Mouse (Mus musculus): Measurements from ENCODE around the gene Eme2. TPM values are rescaled to one million over a fixed set of nuclear protein-coding genes. Genes with fewer than 3 reads are reported as not detected.
"Not testable (repeated sequence)": the region's sequence is repeated elsewhere in the genome, so short reads cannot be mapped to it uniquely, and the experiment has no call there.

Eme2 gene
- 70.6 and 72.3 TPM in 2 replicates for polyA plus RNA-seq (2012; rRNA removed)

DNA sequence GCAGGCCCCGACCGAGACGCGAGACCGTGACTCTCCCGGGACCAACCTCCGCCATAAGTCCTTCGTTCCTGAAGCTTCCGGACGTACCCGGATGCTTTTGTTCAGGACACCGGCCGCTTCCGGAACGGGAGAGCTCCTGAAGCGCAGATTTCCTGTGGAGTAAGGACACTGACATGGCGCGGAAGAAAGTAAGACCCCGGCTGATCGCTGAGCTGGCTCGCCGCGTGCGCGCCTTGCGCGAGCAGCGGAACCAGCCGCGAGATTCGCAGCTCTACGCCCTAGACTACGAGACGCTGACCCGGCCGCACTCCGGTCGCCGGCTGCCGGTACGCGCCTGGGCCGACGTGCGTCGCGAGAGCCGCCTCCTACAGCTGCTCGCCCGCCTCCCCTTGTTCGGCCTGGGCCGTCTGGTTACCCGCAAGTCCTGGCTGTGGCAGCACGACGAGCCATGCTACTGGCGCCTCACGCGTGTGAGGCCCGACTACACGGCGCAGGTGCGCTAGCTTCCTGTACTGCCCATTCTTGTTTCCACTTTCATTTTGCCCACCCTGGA, at the start of gene Eme2, which contains the start of gene Mrps34:
Gene Eme2, minus strand, starts transcription at position 93 of the 553 bp plus-strand sequence.
Gene Mrps34, plus strand, starts transcription at position 122 of the 553 bp plus-strand sequence.
- no peak for DNase-seq (ENCODE audit: low read depth)

DNA sequence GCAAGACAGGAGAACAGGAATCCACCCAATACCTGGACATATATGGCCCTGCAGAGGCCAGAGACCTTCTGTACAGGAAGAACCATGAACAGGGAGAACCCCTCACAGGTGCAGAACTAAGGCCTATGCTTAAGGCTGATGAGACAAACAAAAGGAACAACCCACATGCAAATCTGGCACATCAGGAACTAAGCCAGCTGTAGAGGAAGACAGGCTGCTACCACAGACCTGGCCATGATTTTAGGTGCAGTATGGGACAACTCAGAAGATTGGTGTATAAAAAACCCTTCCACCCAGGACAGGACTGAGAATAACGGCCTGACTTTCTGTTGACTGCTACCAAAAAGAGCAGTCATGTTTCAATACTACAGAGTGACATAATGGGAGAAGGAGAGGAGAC, 48.7 kb upstream of the Eme2 start:
- not testable (repeated sequence) for DNase-seq (ENCODE audit: low read depth)

DNA sequence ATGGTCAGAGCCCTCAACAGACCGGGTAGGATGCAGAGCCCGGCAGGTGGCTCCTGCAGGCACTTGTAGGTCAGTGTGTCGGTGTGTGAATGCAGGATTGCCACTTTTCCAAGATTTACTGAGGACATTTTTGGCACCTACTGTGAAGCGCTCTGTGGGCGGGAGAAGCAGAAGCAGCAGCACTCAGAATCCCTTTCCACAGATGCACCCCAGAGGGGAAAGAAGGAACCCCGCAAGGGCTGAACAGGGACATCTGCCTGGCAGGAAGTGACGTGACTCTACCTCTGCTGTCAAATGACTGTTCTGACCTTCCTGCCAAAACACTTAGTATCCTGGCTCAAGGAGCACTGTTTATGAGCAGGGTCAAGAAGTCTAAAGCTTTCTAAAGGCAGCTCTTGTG, 48.1 kb upstream of the Eme2 start:
- DNase-seq (ENCODE audit: low read depth): no peak

DNA sequence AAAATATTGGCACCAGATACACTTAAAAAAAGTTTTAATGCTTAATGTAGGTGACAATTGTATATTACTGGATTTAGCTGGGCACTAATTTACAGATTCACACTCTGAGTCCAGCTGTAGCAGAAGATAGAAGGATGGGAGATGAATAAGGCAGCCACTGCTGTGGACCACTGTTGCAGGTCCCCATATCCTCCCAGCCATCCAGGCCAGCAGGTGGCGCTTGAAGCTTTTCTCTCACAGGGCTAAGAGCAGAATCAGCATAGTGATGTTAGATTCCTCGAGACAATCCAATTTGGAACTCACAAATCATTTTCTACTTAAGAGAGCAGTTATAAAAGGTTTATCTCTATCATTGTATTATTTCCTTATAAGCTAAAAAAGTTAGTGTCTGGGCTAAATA, 47.6 kb upstream of the Eme2 start:
- DNase-seq (ENCODE audit: low read depth): not testable (repeated sequence)

DNA sequence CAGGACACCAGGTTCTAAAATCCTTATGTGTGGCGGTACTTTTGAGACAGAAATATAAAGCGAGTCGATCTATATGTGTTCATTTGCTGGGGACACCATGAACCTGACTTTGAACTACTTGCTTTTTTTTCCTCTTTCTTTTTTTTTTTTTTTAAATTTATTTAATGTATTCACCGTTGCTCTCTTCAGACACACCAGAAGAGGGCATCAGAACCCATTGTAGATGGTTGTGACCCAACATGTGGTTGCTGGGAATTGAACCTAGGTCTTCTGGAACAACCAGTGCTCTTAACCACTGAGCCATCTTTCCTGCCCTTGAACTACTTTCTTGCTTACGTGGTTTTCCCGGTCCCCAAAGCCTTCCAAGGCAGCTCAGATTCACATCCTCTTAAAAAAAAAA, 42.4 kb upstream of the Eme2 start:
- DNase-seq (ENCODE audit: low read depth): no peak

DNA sequence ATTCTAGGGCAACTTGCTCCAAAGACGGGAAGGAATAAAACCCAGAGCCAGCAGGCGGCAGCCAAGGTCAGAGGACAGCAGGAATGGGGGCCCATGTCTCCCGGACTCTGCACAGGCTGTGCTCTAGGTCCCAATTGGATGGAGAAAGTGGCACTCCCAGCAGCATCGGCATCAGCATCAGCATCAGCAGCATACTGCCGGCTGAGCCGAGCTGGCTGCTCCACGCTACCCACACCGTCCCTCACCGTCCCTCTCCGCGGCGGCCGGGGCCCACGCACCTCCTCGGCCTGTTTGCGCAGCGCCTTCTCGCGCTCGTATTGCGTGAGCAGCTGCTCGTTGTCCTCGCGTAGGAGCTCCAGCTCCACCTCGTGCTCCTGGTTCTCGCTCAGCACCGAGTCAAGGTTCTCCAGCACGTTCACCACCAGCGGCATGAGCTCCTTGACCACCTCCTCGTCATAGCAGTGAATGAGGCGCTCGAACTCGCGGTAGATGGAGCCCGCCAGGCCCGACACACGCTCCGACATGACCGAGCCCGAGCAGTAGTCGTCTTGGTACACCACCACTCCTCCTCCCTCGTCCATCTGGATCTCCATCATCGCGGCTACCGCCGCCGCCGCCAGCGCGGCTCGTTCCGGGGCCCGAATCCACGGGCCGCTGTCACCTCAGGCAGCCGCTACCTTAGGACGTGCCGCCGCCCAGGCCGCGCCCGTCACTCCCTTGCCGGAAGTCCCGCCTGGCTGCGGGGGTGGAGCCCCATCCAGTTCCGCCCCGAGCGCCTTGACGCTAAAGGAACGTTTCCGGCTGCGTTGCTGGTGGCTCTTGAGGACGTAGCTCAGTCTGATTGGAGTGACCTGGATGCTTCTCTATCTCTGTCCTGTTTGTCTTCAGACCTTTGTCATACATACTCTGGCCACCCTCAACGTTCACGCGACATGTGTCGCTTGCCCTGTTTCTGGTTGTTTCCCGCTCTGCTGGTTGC, 41.7 kb upstream of the Eme2 start, which contains the start of gene Mapk8ip3:
Gene Mapk8ip3, minus strand, starts transcription at position 719 of the 979 bp plus-strand sequence.
- no peak for DNase-seq (ENCODE audit: low read depth)

DNA sequence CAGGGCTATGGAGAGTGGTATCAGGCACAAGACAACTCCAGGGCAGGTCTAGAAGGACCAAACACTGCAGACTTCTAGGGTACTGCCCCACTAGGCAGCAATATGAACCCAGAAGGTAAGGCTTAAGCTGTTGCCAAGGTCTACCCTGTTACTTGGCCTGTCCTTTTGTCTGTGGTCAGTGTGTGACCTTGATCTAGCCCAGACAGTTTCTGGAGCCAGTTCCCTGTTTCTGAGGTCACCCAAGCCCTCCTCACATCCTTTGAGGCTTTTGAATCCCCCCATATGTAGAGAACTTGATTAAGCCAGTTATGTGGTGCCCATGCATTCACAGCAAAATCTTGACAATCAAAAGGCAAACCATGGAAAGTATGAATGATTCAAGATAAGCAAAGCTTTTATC, 40.8 kb upstream of the Eme2 start:
- DNase-seq (ENCODE audit: low read depth): no peak

DNA sequence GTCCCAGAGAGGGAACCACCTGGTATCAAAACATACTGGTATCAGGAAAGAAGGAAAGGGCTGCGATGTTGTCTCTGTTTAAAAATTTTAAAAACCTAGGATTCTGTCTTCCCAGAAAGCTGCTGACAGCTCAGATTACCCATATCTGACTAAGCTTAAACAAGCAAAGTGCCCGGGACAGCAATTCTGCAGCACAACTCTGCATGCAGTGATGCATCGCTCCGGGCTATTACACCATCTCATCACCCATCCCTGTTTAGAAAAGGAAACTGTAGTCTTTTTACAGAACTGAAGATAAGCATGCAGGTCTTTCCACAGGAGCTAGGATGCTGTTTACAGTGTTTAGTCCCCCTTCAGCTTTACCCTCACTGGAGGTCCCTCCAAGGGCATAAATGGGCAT, 40.0 kb upstream of the Eme2 start:
- no peak for DNase-seq (ENCODE audit: low read depth)

DNA sequence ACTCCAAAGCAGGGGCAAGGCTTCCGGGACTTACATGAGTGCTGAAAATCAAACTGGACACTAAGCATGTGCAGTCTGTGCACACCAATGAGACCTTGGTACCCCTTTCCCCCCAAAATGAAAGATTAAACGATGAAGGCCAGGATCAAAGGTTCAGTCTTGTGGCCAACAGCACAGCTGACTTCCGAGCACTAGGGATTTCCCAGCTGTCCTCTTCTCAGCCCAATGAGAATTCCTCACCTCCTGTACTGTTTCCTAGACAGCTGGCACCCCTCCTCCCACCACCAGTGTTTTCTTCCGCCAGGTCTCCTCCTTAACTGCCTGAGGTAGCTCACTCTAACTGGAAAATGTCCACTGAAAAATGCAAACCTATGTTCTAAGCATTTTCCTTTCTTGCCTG, 38.3 kb upstream of the Eme2 start:
- no peak for DNase-seq (ENCODE audit: low read depth)

DNA sequence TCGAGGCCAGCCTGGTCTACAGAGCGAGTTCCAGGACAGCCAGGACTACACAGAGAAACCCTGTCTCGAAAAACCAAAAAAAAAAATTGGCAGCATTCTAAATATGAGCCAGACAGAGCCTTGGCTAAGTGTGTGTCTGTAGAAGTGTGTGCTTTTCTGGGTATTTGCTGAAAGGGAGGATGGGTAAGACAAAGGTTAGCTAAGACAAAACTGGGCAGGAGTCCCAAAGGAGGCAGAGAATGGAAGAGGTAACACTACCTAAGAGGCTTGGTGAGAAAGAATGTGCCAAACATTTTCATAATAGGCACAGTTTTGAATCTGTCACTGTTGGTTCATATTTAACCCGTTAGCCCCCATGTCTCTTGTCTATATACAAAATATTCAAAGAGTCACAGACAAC, 37.5 kb upstream of the Eme2 start:
- DNase-seq (ENCODE audit: low read depth): no peak

DNA sequence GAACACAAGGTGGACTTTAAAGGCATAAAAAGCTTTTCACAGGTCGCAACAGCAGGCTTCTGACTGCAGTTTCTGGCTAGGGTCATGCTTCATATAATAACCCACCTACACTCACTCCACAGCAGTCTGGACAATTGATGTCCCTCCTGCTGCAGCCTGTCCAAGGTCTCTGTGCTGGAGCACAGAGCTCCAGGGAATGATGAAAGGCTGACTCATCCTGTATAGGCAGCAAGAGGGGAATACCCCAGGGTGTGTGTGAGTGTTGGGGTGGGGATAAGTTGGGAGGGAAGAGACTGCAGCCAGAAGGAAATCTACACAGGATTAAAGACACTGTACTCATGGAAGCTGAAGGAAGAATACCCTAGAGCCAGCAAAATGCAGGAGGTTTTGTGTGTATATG, 34.6 kb upstream of the Eme2 start:
- DNase-seq (ENCODE audit: low read depth): no peak

DNA sequence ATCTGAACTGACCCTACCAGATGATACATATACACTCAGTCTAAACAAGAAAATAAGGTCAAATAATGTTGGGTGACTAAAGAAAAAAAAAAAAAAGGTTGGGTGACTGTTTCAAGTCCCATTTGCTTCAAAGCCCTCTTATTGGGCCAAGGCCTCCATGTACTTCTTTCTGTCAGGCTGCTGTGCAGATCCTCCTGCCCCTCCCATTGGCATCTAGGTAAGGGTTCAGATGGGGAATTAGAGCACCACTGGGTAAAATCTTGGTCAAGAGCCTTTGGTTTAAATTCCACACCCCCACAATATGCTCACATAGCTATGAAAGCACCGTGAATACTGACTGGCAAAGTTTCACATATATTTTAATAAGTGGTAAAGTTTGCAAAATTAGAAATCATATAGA, 28.4 kb upstream of the Eme2 start:
- DNase-seq (ENCODE audit: low read depth): no peak

DNA sequence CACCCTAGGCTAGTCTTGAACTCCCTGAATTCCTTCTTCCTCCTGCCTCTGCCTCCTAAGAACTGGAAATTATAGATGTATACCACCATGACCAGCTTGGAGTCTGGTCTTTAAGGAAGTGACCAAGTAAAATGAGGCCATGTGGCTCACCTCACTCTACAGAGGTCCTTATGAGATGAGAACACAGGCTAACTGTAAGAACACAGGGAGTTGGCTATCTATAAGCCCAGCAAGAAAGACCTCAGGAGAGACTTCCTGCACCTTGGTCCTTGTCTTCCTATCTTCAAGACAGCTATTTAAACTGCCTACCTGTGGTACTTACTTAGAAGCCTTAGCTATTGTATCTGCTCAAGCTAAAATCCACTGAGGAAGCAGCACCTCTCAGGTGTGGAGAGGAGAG, 19.1 kb upstream of the Eme2 start:
- no peak for DNase-seq (ENCODE audit: low read depth)

DNA sequence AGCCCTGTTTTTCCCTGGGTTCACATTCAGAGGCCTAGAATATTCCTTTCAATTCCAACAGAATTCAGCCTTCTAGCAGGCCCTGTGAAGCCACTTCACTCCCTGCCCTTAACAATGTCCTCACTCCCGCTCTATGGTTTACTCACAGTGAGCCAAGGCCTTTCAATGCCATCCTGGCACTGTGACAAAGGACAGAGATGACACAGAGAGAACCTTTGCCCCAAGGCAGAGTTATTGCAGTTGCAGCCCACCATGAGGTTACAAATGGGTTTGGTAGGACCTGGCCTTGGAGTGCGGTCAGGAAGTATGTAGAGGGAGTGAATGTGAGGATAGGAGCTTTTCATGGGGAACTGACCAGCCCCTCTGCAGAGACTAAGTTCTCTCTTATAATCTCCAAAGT, 12.7 kb upstream of the Eme2 start:
- DNase-seq (ENCODE audit: low read depth): no peak

DNA sequence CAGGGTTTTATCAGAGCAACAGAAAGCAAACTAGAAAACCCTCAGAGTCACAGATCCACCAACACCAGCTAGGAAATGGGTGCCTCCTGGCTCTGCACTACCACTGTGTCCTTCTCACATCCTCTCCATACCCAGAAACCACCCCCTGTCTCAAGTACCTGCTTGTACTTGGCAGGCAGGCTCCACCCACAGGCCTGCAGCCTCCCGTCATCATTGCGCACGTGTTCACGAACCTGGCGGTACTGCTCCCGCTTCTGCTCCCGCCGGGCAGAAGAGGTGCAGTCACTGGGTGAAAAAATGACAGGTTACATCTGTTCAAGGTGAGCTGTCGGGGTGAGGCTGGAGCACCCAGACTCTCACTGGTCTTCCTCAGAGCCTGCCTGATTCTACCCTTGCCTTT, 8.9 kb upstream of the Eme2 start:
- DNase-seq (ENCODE audit: low read depth): no peak

DNA sequence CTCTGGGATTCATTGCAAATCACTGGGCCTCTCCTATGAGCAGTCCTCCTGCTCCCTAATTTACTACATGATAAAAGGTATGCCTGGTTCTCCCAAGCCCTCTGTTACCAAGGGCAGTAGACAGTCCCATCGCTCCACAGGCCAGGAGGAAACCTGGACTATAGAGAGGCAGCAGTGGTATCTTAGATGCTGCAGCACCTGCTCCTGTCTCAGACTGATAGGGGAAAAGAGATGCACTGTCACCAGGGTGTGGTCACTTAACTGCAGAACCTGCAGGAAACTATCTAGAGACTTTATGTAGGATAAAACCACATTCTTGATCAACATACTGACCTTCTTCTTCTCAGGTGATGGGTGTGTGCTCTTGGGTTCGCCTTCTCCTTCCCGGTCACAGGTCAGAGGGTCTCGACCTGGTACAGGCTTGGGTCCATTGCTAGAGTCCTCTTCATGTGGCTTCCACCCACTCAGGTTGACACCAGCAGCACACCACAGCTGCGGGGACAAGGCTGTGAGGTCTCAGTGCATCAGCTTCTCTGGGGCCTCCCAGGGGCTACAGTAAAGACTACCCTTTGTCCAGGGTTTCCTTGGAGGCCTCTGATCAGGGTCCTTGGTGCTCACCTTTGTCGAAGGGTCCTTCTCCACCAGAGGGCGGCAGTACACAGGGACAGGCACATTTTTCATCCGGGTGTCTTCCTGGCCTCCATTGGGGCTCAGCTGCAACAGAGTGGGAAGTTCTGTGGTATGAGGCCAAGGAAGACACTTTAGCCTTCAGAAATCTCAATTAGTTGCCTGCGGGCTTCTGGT, 8.0 kb upstream of the Eme2 start:
- DNase-seq (ENCODE audit: low read depth): no peak

DNA sequence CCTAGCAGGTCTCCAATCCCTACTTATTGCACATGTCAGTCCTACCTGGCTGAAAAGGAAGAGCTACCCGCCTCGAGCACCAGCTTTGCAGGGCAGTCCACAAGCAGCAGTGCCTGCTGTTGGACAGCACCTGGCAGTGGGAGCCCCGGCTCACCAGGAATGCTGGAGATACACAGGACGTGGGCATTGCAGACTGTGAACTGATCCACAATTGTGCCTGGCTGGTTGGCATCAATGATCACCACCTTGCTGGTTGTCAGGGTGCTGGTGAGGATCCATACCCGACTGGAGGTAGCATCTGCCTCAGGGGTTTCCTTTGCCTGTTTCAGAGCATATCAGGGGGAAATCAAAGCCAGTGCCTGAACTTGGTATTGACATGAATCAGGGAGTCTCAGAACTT, 7.2 kb upstream of the Eme2 start:
- no peak for DNase-seq (ENCODE audit: low read depth)

DNA sequence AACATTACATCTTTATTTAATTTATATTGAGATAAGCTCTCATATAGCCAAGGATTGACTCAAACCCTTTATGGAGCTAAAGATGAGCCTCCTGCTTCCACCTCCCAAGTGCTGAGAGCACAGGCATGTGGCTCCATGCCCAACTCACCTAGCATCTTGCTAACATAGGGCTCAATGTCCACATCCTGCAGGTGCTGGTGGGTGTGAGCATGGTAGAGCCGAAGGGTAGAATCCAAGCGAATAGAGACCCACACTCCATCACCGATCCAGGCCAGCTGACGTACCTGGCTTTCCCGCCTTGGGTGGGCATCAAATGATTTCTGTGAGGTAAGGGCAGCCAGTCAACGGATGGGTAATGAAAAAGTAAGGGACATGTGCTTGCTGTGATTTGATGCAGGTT, 5.1 kb upstream of the Eme2 start:
- no peak for DNase-seq (ENCODE audit: low read depth)

DNA sequence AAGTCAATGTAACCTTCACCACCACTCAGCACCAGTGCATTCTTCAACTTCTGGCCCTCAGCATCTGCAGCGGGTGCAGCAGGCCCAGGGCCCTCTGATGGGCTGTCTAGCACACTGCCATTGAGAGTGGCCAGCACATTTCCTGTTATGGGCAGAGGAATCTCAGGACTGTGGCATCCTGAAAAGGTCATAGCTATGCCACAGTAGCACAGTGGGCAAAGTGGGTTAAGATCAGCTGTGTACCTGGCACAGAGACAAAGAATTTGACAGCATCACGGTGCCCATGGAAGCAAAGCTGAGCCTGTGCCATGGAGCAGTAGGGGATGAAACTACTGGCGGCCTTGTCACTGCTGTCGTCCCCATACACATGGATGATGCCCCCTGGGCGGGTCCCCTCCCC, 4.3 kb upstream of the Eme2 start:
- DNase-seq (ENCODE audit: low read depth): no peak

DNA sequence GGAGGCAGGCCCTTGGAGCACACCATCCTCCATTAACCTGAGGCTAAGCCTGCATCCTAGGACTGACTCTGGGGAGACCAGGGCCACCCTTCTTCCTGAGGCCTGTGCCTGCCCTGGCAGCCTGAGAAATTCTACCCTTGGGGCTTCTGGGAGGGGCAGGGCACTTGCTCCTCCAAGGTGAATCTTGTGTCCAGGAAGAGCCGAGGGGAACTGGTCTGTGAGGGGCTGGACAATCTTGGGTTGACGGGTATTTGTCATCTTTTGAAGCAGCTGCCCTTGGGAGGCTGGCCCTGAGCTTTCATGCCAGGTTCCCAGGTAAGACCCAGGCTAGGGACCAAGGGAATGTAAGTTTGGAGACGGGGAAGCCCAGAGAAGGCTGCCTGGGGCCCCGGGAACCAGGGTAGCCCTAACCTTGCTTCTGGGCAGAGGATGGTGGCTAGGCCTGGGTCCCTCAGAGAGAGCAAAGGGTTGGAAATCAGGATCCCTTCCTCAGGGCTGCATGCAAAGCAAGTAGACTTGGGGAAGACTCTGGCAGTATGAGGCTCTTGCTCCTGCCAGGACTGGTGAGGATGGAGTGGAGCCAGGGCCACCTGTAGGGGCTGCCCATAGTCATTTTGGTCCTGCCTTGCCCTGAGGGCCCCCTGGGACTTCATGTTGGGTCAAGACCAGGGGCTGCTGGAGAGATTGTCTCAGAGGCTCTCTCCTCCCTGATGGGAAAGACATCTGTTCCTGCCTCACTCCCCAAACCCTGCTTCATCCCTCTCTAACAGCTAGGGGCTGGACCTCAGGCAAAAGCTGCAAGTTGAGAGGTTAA, 3.4 kb upstream of the Eme2 start:
- no peak for DNase-seq (ENCODE audit: low read depth)

DNA sequence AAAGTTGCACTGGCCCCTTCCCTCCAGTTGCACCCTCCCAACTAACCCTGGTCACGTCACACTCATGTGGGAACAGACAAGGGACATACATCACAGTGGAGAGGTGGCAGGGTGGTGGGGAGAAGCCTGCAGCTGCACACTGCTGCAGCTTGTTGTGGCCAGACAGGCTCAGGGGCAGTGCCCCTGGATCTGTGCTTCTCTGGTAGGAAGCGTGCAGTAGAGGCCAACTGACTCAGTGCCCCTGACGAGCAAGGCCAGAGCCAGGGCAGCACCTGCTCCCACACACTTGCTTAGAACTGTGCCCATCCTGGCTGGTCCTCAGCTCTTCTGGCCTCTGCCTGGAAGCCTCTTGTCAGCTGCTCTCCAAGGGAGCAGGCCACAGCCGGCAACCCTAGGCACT, 2.7 kb upstream of the Eme2 start:
- no peak for DNase-seq (ENCODE audit: low read depth)

DNA sequence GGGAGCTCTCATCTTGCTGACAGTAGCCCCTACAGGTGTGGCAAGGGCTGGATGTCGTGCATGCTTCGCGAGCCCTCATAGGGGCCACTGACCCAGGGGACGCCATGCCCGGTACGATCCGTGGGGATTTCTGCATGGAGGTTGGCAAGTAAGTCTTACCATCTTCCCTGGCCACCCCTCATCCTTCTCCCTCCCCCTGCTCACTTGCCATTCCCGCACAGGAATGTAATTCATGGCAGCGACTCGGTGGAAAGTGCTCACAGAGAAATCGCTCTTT, 2.0 kb upstream of the Eme2 start:
- no peak for DNase-seq (ENCODE audit: low read depth)

Measured in gonadal fat pad, adult 2 months (tissue).